Mouse (Mus musculus): ENCODE measurements around the gene Pml. TPM values are rescaled to one million over a fixed set of nuclear protein-coding genes. Genes with fewer than 3 reads are reported as not detected.
"Not testable (repeated sequence)": the region's sequence is repeated elsewhere in the genome, so short reads cannot be mapped to it uniquely, and the experiment has no call there.

Gene Pml
- polyA plus RNA-seq, 1 experiment from 2014 or later, result 4.1 TPM

DNA sequence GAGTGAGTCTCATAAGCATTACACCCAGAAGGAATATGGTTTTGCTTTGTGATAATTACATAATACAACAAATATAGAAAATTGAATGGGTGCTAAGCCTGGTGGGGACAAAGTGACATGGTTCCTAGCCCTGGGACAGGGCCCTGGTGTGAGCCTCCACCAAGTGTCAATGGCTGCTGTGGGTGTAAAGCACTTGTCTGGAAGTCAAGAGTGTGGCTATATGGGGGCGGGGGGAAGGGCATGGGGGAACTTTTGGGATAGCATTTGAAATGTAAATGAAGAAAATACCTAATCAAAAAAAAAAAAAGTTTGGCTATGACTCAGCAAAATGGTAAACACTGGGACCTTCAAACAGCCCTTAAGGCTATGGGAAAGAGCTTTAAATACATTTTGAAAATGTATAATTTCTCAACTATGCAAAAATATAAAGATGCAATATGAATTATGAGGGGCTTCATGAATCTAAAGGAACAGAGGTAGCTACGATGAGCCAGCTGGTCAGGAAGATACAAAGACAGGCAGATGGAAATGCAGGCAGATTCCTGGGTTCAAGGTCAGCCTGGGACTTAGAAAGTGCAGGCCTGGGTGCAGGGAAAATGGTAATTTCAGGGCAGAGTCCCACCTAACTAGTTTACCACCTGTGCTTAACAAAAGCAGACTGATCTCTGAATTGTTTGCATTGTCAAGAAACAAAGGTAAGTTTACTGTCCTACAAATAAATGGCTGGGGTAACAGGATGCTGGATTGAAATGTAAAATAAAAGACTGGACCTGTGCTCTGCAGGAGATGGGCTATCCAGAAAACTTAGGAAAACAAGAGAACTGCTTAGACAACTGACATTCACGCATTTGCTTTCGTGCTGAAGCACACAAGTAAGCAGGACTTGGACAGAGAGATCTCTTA lies 29.5 kb upstream of the Pml start:
- 49% methylated on average over 4 of the region's 4 CpGs for WGBS
- no peak overlapping the region for H3K9ac ChIP-seq (replicated peaks)

DNA sequence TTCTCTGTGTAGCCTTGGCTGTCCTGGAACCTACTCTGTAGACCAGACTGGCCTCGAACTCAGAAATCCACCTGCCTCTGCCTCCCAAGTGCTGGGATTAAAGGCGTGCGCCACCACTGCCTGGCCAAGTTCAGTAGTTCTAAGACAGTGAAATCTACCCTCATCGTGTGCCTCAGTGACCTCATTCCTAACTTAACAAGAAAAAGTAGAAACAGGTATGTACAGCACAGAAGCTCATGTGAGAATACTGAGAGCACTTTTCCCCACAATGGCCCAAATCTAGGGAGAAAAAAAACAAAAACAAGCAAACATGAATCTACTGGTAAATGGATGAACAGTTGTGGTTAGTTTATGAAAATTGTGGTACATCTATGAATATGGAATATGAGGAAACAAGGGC lies 28.7 kb upstream of the Pml start:
- Histone ChIP-seq H3K36me3 (no peaks in the 10 kb centered on the region), H3K9ac (replicated peaks) (no peak overlapping the region), H3K4me1 (replicated peaks) (peaks cover 8% of the 10 kb centered on the region; the same call in 1 of the 2 replicates), H3K27ac (no peak overlapping the region), H3K9me3 (no peaks in the 10 kb centered on the region), H3K4me3 (replicated peaks) (no peak overlapping the region), H3K27me3 (no peaks in the 10 kb centered on the region), H3K4me2 (replicated peaks) (no peak overlapping the region)
- 95% methylated on average over 4 of the region's 4 CpGs for WGBS
- ATAC-seq, result no peak

More for the DNA sequence above, 29.5 kb upstream of the Pml start:
- Histone ChIP-seq H3K4me3 (replicated peaks) (no peak overlapping the region), H3K4me1 (replicated peaks) (peaks cover 8% of the 10 kb centered on the region; the same call in 1 of the 2 replicates), H3K4me2 (replicated peaks) (no peak overlapping the region), H3K36me3 (no peaks in the 10 kb centered on the region), H3K9me3 (no peaks in the 10 kb centered on the region), H3K27ac (no peak overlapping the region), H3K27me3 (no peaks in the 10 kb centered on the region)
- no peak for ATAC-seq

DNA sequence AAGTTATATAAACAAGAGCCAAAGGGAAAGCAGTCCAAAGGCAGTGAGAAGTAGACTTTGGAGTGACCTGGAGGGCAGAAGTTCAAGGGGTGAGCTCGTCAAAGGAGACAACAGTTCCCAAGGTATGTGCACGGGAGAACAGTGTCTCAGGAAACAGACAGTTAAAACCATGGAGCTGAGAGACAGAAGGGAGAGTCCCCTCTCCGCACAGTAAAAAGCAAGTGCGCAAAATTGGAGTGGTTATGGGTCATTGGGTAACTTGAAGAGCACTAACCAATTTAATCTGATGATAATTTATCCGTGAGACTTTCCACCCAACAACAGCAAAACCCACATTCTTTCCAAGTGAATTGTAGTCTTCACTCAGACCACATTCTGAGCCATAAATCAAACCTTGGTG lies 26.8 kb upstream of the Pml start:
- no peak overlapping the region for H3K27ac ChIP-seq
- no peaks in the 10 kb centered on the region for H3K9me3 ChIP-seq
- no peaks in the 10 kb centered on the region for H3K27me3 ChIP-seq
- H3K4me2 ChIP-seq (replicated peaks), result no peak overlapping the region
- H3K36me3 ChIP-seq, result no peaks in the 10 kb centered on the region
- WGBS, result 55% methylated on average over 5 of the region's 5 CpGs
- no peak overlapping the region for H3K9ac ChIP-seq (replicated peaks)
- no peak overlapping the region for H3K4me3 ChIP-seq (replicated peaks)
- ATAC-seq, result no peak
- H3K4me1 ChIP-seq (replicated peaks), result peaks cover 8% of the 10 kb centered on the region; the same call in 1 of the 2 replicates

DNA sequence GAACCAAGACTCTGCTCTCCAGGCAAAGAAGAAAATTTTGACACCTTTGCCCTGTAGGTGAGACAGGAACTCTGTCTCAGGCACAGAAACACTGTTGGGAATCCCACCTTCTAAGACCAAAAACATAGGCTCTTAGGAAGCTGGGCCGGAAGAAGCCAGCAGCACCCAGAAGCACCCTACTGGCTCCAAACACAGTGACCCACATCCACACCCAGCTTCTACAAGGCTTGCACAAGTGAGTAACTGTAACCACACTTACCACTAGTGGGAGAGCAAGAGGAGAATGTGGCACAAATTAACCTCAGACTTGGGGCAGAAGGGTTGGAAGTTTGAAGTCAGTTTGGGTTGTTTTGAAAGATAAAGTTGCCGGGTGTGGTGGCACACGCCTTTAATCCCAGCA lies 26.2 kb upstream of the Pml start:
- H3K27me3 ChIP-seq, result no peaks in the 10 kb centered on the region
- no peak overlapping the region for H3K4me2 ChIP-seq (replicated peaks)
- no peaks in the 10 kb centered on the region for H3K9me3 ChIP-seq
- no peak for ATAC-seq
- no peak overlapping the region for H3K4me3 ChIP-seq (replicated peaks)
- no peak overlapping the region for H3K27ac ChIP-seq
- H3K9ac ChIP-seq (replicated peaks), result no peak overlapping the region
- no peaks in the 10 kb centered on the region for H3K36me3 ChIP-seq
- 93% methylated on average over 3 of the region's 3 CpGs for WGBS
- H3K4me1 ChIP-seq (replicated peaks), result peaks cover 8% of the 10 kb centered on the region; the same call in 1 of the 2 replicates

DNA sequence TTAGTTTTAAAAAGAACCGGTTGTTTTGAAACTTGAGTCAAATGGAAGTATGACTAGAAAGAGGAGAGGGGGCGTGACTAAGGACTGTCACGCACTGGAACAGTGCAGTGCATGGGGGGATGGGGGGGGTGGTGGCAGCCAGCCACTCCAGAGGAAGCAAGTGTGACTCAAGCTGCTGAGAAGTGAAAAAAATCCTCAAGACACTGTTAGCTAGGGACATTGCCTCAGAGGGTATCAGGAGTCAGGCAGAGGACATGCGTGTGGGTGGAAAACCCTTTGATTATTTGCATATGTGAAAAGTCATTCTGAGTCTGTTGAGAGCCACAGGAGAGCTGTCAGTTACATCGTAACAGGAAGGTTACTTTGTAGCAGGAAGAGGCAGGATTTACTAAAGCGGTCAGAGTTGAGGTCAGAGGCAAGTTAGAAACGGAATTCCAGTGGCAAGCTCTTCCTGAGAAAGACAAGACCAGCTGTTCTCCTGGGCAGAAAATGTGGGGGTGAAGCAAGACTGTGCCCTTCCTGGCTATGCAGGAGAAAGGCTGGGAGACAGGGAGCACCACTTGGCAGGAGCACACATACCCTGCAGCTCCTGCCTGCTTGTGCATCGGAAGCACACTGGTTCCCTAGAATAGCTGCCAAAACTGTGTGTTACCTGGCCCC lies 25.7 kb upstream of the Pml start:
- no peak overlapping the region for H3K27ac ChIP-seq
- WGBS, result 49% methylated on average over 8 of the region's 8 CpGs
- ATAC-seq, result no peak

DNA sequence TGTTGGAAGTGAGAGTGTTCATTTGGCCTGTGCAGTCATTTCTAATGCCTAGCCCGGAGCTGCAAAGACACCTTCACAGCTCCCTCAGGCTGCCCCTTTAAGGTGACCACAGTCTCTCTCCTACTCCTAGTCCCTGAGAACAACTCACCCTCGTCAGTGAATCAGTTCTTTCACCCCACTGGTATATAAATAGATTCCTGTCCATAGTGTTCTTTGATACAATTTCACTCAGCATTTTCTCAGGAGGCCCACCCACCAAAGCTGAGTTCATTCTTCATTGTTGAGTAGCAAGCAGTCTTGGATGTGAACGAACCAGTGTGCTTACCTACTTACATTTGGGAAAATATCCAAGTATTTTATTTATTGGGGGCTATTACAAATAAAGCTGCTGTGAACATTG lies 25.0 kb upstream of the Pml start:
- H3K27ac ChIP-seq, result no peak overlapping the region
- H3K9me3 ChIP-seq, result no peaks in the 10 kb centered on the region
- 57% methylated on average over 3 of the region's 3 CpGs for WGBS
- H3K27me3 ChIP-seq, result no peaks in the 10 kb centered on the region
- no peak overlapping the region for H3K4me3 ChIP-seq (replicated peaks)
- no peak overlapping the region for H3K4me2 ChIP-seq (replicated peaks)
- 0 out of 2 replicates have a peak, but pooled peaks cover 4% of the 10 kb centered on the region for H3K4me1 ChIP-seq (replicated peaks)
- no peak overlapping the region for H3K9ac ChIP-seq (replicated peaks)
- no peak for ATAC-seq
- H3K36me3 ChIP-seq, result no peaks in the 10 kb centered on the region

More for the DNA sequence above, 25.7 kb upstream of the Pml start:
- H3K36me3 ChIP-seq, result no peaks in the 10 kb centered on the region
- no peaks in the 10 kb centered on the region for H3K9me3 ChIP-seq
- no peak overlapping the region for H3K4me2 ChIP-seq (replicated peaks)
- peaks cover 5% of the 10 kb centered on the region; the same call in 1 of the 2 replicates for H3K4me1 ChIP-seq (replicated peaks)
- no peak overlapping the region for H3K9ac ChIP-seq (replicated peaks)
- H3K27me3 ChIP-seq, result no peaks in the 10 kb centered on the region
- H3K4me3 ChIP-seq (replicated peaks), result no peak overlapping the region

DNA sequence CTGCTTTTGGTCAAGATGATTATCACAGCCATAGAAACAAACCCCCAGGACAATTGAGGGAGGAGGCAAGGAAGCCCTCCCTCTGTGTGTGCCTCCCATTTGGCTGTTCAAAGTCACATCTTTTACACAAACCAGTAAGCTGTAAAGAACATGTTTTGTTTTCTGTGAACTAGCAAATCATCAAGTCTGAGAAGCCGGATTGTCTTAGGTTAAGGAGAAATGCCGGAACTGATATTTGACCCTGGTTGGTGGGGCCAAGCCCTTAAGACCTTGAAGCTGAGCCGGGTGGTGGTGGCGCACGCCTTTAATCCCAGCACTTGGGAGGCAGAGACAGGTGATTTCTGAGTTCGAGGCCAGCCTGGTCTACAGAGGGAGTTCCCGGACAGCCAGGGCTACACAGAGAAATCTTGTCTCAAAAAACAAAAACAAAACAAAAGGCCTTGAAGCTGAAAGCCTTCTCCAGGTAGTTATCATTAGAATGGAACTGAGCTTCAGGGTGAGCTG lies 24.6 kb upstream of the Pml start:
- Histone ChIP-seq H3K27me3 (no peaks in the 10 kb centered on the region), H3K9ac (replicated peaks) (no peak overlapping the region), H3K27ac (no peak overlapping the region), H3K4me2 (replicated peaks) (no peak overlapping the region), H3K4me3 (replicated peaks) (no peak overlapping the region), H3K36me3 (no peaks in the 10 kb centered on the region), H3K9me3 (no peaks in the 10 kb centered on the region), H3K4me1 (replicated peaks) (0 out of 2 replicates have a peak, but pooled peaks cover 4% of the 10 kb centered on the region)
- 87% methylated on average over 7 of the region's 7 CpGs for WGBS
- ATAC-seq, result no peak

DNA sequence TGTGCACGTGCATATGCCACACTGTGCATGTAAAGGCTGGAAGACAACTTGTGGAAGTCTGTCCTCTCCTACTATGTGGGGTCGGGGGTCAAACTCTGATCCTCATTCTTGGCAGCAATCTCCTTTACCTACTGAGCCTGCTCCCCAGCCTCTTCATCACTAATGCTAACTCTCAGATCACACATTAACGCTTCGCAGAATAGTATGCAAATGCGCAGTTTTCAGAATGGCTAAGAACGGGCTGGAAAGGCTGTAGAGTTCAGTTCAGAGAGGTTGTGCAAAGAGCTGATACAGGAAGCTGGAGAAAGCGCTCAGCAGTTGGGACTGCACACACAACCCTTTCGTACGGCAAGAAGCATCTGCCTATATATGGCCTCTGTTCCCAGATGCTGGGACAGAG lies 23.3 kb upstream of the Pml start:
- no peak overlapping the region for H3K27ac ChIP-seq
- 72% methylated on average over 9 of the region's 9 CpGs for WGBS

DNA sequence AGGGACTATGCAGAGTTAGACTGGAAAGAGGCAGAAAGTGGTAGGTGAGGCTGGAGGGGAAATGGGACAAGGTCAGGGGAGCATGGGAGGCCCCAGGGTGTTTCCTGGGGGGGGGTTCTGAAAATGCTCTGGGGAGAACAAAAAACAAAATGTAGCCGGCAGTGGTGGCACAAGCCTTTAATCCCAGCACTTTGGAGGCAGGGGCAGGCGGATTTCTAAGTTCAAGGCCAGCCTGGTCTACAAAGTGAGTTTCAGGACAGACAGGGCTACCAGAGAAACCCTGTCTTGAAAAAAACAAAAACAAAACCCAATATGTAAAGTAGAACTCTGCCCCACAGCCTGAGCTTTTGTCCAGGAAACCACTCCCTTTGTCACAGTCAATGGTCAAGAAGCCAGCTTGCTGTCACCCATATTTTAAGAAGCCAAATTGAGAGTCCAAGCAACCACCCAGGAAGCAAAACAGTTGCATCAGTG lies 22.5 kb upstream of the Pml start:
- ATAC-seq, result no peak
- WGBS, result 66% methylated on average over 2 of the region's 2 CpGs
- H3K36me3 ChIP-seq, result no peaks in the 10 kb centered on the region
- H3K27ac ChIP-seq, result no peak overlapping the region
- H3K4me3 ChIP-seq (replicated peaks), result no peak overlapping the region
- H3K4me2 ChIP-seq (replicated peaks), result no peak overlapping the region
- no peaks in the 10 kb centered on the region for H3K9me3 ChIP-seq
- H3K27me3 ChIP-seq, result no peaks in the 10 kb centered on the region
- H3K4me1 ChIP-seq (replicated peaks), result 0 out of 2 replicates have a peak, but pooled peaks cover 4% of the 10 kb centered on the region
- no peak overlapping the region for H3K9ac ChIP-seq (replicated peaks)

More for the DNA sequence above, 23.3 kb upstream of the Pml start:
- no peak overlapping the region for H3K4me2 ChIP-seq (replicated peaks)
- ATAC-seq, result no peak
- H3K9me3 ChIP-seq, result no peaks in the 10 kb centered on the region
- no peaks in the 10 kb centered on the region for H3K27me3 ChIP-seq
- 0 out of 2 replicates have a peak, but pooled peaks cover 4% of the 10 kb centered on the region for H3K4me1 ChIP-seq (replicated peaks)
- no peak overlapping the region for H3K4me3 ChIP-seq (replicated peaks)
- no peak overlapping the region for H3K9ac ChIP-seq (replicated peaks)
- H3K36me3 ChIP-seq, result no peaks in the 10 kb centered on the region

DNA sequence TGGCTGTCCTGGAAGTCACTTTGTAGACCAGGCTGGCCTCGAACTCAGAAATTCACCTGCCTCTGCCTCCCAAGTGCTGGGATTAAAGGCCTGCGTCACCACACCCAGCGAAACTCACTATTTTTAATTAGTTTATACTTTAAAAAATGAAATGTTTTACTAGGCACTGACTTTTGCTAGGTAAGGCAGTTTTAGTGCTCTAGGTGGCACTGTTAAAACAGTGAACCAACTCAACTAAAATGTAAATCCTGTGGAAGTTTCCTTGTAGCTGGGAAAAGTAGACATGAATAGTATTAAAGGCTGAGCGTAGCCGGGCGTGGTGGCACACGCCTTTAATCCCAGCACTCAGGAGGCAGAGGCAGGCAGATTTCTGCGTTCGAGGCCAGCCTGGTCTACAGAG lies 22.0 kb upstream of the Pml start:
- not testable (repeated sequence) for H3K9ac ChIP-seq (replicated peaks); ATAC-seq; H3K9me3 ChIP-seq; H3K27me3 ChIP-seq; H3K4me2 ChIP-seq (replicated peaks); H3K4me3 ChIP-seq (replicated peaks); H3K27ac ChIP-seq; H3K4me1 ChIP-seq (replicated peaks); H3K36me3 ChIP-seq
- WGBS, result 94% methylated on average over 9 of the region's 9 CpGs

DNA sequence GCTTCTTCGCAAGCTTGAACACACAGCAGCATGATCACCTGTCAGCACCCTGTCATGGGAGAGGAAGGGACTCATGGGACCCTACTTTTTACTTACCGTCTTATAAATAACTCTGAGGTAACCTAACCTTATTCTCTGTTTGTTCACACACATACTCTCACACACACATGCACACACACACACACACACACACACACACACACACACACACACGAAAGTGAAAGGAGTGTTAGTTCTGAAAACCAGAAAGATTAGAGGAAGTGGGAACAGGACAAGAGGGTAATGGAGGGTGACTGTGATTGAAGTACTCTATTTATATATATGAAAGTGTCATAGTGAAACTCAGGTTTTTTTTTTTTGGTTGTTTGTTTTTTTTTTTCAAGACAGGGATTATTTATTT lies 21.5 kb upstream of the Pml start:
- Histone ChIP-seq H3K9me3 (no peaks in the 10 kb centered on the region), H3K4me3 (replicated peaks) (no peak overlapping the region), H3K36me3 (no peaks in the 10 kb centered on the region), H3K27ac (no peak overlapping the region), H3K4me2 (replicated peaks) (no peak overlapping the region), H3K9ac (replicated peaks) (no peak overlapping the region), H3K4me1 (replicated peaks) (peaks cover 4% of the 10 kb centered on the region; the same call in 1 of the 2 replicates), H3K27me3 (no peaks in the 10 kb centered on the region)
- ATAC-seq, result no peak
- 91% methylated on average over 3 of the region's 3 CpGs for WGBS

DNA sequence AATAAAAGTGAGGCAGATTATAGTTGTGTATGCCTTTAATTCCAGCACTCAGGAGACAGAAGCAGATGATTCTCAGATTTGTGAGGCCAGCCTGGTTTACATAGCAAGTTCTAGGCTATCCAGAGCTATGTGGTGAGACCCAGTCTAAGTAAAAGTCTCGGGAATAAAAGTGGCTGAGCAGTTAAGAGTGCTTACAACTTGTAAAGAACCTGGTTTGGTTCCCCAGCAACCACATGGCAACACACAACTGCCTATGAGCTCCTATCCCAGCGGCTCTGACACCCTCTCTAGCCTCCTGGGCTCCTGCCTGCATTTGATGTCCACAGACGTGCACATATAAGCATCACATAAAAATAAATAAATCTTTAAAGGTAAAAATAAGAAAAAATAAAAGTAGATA lies 20.5 kb upstream of the Pml start:
- Histone ChIP-seq H3K4me3 (replicated peaks) (no peak overlapping the region), H3K27ac (no peak overlapping the region), H3K27me3 (no peaks in the 10 kb centered on the region), H3K9me3 (no peaks in the 10 kb centered on the region), H3K9ac (replicated peaks) (no peak overlapping the region), H3K4me2 (replicated peaks) (no peak overlapping the region), H3K4me1 (replicated peaks) (no peaks in the 10 kb centered on the region; the same call in 1 of the 2 replicates), H3K36me3 (no peaks in the 10 kb centered on the region)
- no peak for ATAC-seq
- WGBS, result 65% methylated on average over 3 of the region's 3 CpGs
